Mouse (Mus musculus): Measurements from ENCODE around the gene Glce.

Glce gene

GRCm38 (mm10) chr9:62122508-62123215 is at the start of gene Glce:
Gene Glce (minus strand): TSS chr9:62122655.
- DNase-seq: peak; percentile 98

GRCm38 (mm10) chr9:62172239-62172638 is 49.8 kb upstream of the Glce start:
- no peak for DNase-seq

DNA sequence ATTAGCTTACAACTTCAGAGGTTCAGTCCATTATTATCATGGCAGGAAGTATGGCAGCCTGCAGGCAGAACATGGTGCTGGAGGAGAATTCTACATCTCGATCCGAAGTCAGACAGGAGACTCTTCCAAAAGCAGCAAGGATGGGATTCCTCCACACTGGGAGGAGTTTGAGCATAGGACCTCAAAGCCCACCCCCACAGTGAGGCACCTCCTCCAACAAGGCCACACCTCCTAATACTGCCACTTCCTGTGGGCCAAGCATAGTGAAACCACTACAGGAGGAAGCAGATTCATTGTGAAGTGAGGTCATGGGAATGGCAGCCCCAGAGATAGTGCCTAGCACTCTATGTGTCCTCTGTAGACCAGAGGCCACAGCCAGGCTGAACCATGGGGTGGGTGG is 48.5 kb upstream of the Glce start:
- no peak for DNase-seq

DNA sequence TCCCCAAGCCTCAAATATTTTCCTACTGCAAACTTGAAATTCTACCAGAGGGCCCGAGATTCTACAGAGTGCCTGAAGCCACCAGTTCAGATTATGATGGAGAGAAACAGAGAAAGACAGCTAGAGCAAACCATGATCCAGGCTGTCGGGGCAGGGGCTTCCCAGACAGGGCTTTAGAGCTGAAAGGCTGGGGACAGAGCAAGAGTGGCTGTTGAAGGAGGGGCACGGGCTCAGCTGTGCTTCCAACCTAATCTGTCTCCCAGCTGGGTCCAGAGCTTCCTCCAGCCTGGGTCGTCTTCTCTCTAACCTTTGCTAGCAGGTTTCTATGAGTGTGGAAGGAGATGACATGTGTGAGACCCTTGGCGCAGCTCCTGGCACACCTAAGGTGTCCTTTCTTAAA is 44.2 kb upstream of the Glce start:
- DNase-seq: no peak

DNA sequence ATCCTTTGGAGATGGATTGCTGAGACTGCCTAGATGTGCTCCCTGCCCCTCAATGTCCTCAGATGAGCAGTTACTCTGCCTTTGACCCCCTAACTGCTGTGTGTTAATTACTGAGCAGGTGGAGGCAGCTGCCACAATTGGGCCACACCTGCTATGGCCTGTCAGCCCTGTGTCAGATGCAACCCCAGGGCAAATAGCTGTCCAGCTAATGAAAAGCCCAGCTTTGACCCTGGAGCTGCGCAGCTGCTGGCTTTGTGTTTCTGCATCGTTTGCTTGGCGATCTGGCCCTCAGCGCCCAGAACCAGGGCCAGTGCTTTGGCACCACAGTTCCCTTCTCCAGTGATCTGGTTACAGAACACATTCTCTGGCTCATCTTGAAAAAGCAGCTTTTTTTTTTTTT is 43.7 kb upstream of the Glce start:
- no peak for DNase-seq

- no peak for DNase-seq
Measured at GRCm38 (mm10) chr9:62162889-62163291, 40.4 kb upstream of the Glce start.

GRCm38 (mm10) chr9:62160788-62161187 is 38.3 kb upstream of the Glce start:
- no peak for DNase-seq

GRCm38 (mm10) chr9:62158746-62159145 is 36.3 kb upstream of the Glce start:
- DNase-seq: peak; percentile 69

DNA sequence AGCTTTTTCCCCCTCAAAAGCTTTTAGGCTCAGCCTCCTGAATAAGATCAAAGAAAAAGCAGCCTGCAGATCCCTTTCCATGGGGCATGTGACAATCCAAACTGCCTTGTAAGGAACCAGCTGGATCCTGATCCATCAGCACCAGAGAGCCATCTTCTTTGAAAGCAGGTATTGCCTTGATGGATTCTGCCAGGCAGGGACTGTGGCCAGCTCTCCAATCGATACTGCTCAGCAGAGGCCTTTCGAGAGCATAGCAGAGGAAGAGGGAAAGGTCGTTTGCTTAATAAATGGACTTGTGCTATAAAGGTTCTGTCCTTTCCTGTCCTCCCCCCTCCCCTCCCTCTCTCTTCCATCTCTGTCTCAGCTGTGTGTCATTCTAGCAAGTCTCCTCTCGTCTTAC is 33.4 kb upstream of the Glce start:
- DNase-seq: no peak

- DNase-seq: no peak
Measured at GRCm38 (mm10) chr9:62155400-62155799, 32.9 kb upstream of the Glce start.

DNA sequence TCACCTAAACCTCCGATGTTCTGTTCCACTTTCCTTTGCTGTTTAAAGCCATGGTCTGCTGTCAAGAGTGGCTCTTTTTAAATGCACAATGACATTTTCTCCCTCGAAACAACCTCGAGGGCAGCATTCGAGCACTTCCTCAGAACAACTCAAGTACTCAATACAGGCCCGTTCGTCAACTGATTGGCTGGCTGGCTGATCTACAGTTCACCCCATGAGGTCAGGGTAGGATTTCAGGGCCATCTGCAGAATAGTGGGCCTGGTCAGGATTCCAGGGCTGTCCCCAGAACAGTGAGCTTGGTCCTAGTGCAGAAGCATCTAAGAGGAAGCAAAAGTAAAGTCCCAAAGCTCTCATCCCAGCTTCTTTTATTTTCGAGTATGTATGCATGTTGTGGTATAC is 32.5 kb upstream of the Glce start:
- DNase-seq: no peak

DNA sequence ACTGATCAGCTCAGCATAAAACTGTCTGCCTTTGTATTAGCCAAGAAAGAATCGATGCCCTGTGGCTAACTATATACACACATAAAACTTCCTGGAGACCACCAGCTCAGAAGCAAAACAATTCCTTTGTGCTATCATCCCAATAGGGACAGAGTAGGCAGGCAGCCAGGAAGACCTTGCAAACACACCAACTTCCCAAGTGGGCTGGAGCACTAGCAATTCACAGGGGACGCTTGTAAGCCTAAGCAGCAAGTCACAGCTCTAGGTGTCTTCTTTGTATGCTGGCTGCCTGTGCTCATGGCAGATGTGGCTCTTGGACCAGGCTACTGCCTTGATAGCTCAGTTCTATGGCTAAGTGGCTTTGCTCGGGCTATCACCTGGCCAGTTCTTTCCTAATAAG is 32.1 kb upstream of the Glce start:
- no peak for DNase-seq

DNA sequence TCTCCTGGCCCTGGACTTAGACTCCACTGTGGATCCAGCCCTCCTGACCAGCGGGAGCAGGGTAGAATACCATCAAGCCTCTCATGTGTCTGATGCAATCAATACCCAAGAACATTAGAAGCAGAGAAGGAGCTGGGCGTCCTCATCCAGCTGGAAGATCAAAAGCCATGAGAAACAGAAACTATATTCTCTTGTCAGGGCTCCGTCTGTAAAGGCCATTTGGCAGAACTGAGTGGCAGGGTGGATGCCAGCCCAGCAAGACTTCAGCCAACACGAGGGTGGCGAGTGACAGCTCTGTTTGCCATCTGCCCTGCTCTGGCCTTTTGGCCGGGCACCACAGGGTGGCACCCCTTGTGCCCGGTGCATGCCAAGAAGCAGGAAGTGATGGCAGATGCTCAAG is 30.8 kb upstream of the Glce start:
- DNase-seq: peak; percentile 97

- no peak for DNase-seq
Measured at GRCm38 (mm10) chr9:62152506-62152905, 30.1 kb upstream of the Glce start.

DNA sequence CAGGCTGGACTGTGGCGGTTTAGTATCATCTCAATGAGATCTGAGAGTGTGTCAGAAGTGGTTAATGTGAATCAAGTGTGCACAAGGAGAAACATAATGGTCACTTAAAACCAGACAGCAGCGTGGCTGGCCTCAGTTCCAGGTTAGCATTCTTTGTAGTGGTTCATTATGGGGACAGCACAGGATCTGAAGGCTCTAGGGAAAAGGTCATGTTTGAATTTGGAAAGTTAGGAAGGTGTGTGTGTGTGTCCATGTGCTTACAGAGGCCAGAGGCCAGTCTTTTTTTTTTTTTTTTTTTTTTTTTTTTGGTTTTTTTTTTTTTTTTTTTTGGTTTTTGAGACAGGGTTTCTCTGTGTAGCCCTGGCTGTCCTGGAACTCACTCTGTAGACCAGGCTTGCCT is 22.7 kb upstream of the Glce start:
- no peak for DNase-seq

GRCm38 (mm10) chr9:62143428-62143827 is 21.0 kb upstream of the Glce start:
- DNase-seq: no peak

DNA sequence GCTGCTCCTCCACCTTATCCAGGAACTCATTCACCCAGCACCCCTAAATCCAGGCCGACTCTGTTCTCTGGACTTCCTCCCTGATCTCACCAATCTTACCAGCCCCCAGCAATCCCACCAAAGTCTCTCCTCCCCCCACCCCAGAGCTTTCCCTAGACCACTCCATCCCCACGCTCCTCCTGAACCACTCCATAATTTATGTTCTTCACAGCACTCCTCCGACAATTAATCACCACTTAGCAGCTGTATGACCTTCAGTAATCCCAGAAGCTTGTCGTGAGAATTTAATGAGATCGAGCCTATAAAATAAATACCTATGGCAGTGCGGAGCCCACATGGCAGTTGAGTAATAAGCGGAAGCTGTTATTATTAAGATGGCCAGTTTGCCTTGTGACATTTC is 16.6 kb upstream of the Glce start:
- DNase-seq: no peak

DNA sequence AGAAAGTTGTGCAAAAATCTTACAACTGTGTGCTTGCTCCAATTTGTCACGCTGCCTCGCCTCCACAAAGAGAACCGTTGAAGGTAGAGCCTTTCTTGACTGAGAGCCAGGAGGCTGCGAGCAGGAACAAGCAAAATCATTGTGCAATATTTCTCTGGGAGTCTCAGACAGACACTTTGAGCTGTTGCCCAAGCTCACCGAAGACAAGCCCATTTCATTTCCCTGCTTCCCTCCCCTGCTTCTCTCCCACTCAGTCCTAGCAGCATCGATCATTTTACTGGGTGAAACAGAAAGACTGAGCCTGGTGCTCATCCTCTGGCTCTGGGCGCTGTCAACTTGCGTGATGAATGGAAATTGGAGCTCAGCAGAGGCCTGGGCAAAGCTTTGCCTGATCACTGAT is 14.8 kb upstream of the Glce start:
- DNase-seq: no peak

GRCm38 (mm10) chr9:62132005-62132782 is 9.7 kb upstream of the Glce start:
- no peak for DNase-seq

- DNase-seq: no peak
Measured at GRCm38 (mm10) chr9:62130746-62131145, 8.3 kb upstream of the Glce start.

GRCm38 (mm10) chr9:62128056-62128455 is 5.6 kb upstream of the Glce start:
- DNase-seq: no peak

GRCm38 (mm10) chr9:62125986-62126575 is 3.6 kb upstream of the Glce start:
- peak; percentile 31 for DNase-seq

DNA sequence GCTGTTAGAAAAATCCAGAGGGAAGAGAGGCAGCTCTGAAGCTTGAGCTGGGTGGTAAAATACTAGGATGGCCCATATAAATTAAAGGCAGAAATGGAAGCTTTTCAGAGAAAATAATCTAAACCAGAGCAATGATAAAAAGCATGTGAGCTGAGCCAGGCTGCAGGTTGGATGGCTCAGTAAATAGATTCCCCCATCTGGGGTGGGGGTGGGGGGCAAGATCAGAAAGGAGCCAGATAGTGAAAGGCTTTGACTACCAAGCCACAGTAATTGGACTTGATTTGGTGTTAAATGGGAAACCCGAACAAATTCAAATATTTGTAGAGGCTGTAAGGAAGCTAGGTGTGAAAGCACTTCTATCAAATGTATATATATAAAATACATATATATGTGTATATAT is 1.8 kb upstream of the Glce start:
- DNase-seq: no peak

- no peak for DNase-seq
Measured at GRCm38 (mm10) chr9:62123496-62123895, 1.0 kb upstream of the Glce start.

All from cerebellum, adult 11 months (tissue).